Mouse (Mus musculus): Measurements from ENCODE around the gene Mon2. TPM values are rescaled to one million over a fixed set of nuclear protein-coding genes. Genes with fewer than 3 reads are reported as not detected.
"Not testable (repeated sequence)": the region's sequence is repeated elsewhere in the genome, so short reads cannot be mapped to it uniquely, and the experiment has no call there.

The Mon2 gene
- polyA plus RNA-seq, 1 experiment, result 34.3 TPM

GRCm38 (mm10) chr10:122970188-122970587 lies 106.1 kb downstream of the Mon2 start:
- no peak for TF ChIP-seq POLR2A (IDR thresholded peaks at IDR 0.05; ENCODE audit: low read depth, low read length)
- TF ChIP-seq CTCF (IDR thresholded peaks at IDR 0.05; ENCODE audit: extremely low read depth, insufficient read depth, insufficient read length, insufficient replicate concordance), result no peak
- H3K4me1 ChIP-seq (ENCODE audit: control insufficient read depth, insufficient read depth, insufficient read length), result no peaks in the 10 kb centered on the region
- no peak overlapping the region for H3K4me3 ChIP-seq (ENCODE audit: extremely low read depth, insufficient read depth, insufficient read length)
- WGBS, result 52% methylated on average over 7 of the region's 7 CpGs
- no peak for DNase-seq (ENCODE audit: low read depth in 1 of 2, low spot score in 2 of 2)
- no peak overlapping the region for H3K27ac ChIP-seq (ENCODE audit: insufficient read depth, low read length)
- no peaks in the 10 kb centered on the region for H3K36me3 ChIP-seq (ENCODE audit: control insufficient read depth, insufficient read depth, low read length)
- no peaks in the 10 kb centered on the region for H3K27me3 ChIP-seq (ENCODE audit: control insufficient read depth, insufficient read depth, low read length)

- no peaks in the 10 kb centered on the region for H3K4me1 ChIP-seq (ENCODE audit: control insufficient read depth, insufficient read depth, insufficient read length)
- 76% methylated on average over 7 of the region's 7 CpGs for WGBS
- no peak for TF ChIP-seq CTCF (IDR thresholded peaks at IDR 0.05; ENCODE audit: extremely low read depth, insufficient read depth, insufficient read length, insufficient replicate concordance)
- TF ChIP-seq POLR2A (IDR thresholded peaks at IDR 0.05; ENCODE audit: low read depth, low read length), result no peak
Observed at GRCm38 (mm10) chr10:122966421-122966820, 109.9 kb downstream of the Mon2 start.

GRCm38 (mm10) chr10:122965650-122966049 lies 110.7 kb downstream of the Mon2 start:
- not testable (repeated sequence) for H3K36me3 ChIP-seq (ENCODE audit: control insufficient read depth, insufficient read depth, low read length); H3K27ac ChIP-seq (ENCODE audit: insufficient read depth, low read length); DNase-seq (ENCODE audit: low read depth in 1 of 2, low spot score in 2 of 2); H3K4me1 ChIP-seq (ENCODE audit: control insufficient read depth, insufficient read depth, insufficient read length); H3K27me3 ChIP-seq (ENCODE audit: control insufficient read depth, insufficient read depth, low read length); H3K4me3 ChIP-seq (ENCODE audit: extremely low read depth, insufficient read depth, insufficient read length)
- WGBS, result 94% methylated on average over 5 of the region's 5 CpGs

More at GRCm38 (mm10) chr10:122966421-122966820, 109.9 kb downstream of the Mon2 start:
- Histone ChIP-seq H3K4me3 (ENCODE audit: extremely low read depth, insufficient read depth, insufficient read length) (no peak overlapping the region), H3K27me3 (ENCODE audit: control insufficient read depth, insufficient read depth, low read length) (no peaks in the 10 kb centered on the region), H3K36me3 (ENCODE audit: control insufficient read depth, insufficient read depth, low read length) (no peaks in the 10 kb centered on the region), H3K27ac (ENCODE audit: insufficient read depth, low read length) (no peak overlapping the region)
- DNase-seq (ENCODE audit: low read depth in 1 of 2, low spot score in 2 of 2), result no peak

DNA sequence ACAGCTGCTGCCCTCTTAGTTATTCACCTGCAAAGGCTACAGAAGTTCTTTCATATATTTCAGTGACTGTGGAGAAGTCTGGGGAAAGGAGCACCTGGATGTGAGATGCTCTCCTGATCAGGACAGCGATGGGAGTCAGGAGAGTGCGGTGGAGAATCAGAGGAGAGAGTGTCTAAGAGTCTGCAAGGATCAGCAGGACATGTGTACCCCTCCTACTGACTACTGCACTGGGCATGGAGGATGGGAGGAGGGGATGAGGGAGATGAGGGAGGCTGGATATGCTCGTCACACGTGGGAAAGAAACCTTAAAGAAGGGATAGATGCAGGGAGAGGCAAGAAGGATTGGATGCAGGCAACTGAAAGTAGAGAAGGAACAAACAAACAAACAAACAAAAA lies 112.1 kb downstream of the Mon2 start:
- H3K27ac ChIP-seq (ENCODE audit: insufficient read depth, low read length), result no peak overlapping the region
- no peaks in the 10 kb centered on the region for H3K4me1 ChIP-seq (ENCODE audit: control insufficient read depth, insufficient read depth, insufficient read length)
- no peaks in the 10 kb centered on the region for H3K27me3 ChIP-seq (ENCODE audit: control insufficient read depth, insufficient read depth, low read length)
- TF ChIP-seq POLR2A (IDR thresholded peaks at IDR 0.05; ENCODE audit: low read depth, low read length) (no peak), CTCF (IDR thresholded peaks at IDR 0.05; ENCODE audit: extremely low read depth, insufficient read depth, insufficient read length, insufficient replicate concordance) (no peak)
- no peaks in the 10 kb centered on the region for H3K36me3 ChIP-seq (ENCODE audit: control insufficient read depth, insufficient read depth, low read length)
- WGBS, result 60% methylated on average over 4 of the region's 4 CpGs
- no peak for DNase-seq (ENCODE audit: low read depth in 1 of 2, low spot score in 2 of 2)
- no peak overlapping the region for H3K4me3 ChIP-seq (ENCODE audit: extremely low read depth, insufficient read depth, insufficient read length)

GRCm38 (mm10) chr10:122963463-122964240 lies 112.7 kb downstream of the Mon2 start:
- 40% methylated on average over 21 of the region's 21 CpGs for WGBS
- Histone ChIP-seq H3K27me3 (ENCODE audit: control insufficient read depth, insufficient read depth, low read length) (no peaks in the 10 kb centered on the region), H3K4me3 (ENCODE audit: extremely low read depth, insufficient read depth, insufficient read length) (no peak overlapping the region), H3K27ac (ENCODE audit: insufficient read depth, low read length) (no peak overlapping the region), H3K4me1 (ENCODE audit: control insufficient read depth, insufficient read depth, insufficient read length) (no peaks in the 10 kb centered on the region), H3K36me3 (ENCODE audit: control insufficient read depth, insufficient read depth, low read length) (no peaks in the 10 kb centered on the region)
- TF ChIP-seq CTCF (IDR thresholded peaks at IDR 0.05; ENCODE audit: extremely low read depth, insufficient read depth, insufficient read length, insufficient replicate concordance) (no peak), POLR2A (IDR thresholded peaks at IDR 0.05; ENCODE audit: low read depth, low read length) (no peak)
- DNase-seq (ENCODE audit: low read depth in 1 of 2, low spot score in 2 of 2), result no peak

DNA sequence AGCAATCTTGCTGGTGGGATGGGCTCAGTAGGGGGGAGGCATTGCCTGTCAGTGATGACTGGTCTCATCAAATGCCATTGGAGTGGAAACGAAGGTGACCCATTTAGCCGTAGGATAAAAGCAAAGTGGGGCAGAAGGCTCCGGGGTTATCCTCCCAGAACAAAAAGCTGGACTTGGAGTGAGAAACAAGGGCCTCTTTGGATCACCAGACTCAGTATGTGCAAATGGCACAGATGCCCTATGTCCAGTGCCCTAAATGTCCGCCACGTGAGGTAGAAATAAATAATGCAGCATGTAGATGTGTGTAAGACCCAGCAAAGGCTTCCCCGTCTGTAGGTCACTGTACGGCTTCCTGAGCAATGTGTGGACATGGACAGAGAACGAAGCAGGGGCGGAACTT lies 113.7 kb downstream of the Mon2 start:
- H3K4me1 ChIP-seq (ENCODE audit: control insufficient read depth, insufficient read depth, insufficient read length), result no peaks in the 10 kb centered on the region
- H3K27me3 ChIP-seq (ENCODE audit: control insufficient read depth, insufficient read depth, low read length), result no peaks in the 10 kb centered on the region
- no peaks in the 10 kb centered on the region for H3K36me3 ChIP-seq (ENCODE audit: control insufficient read depth, insufficient read depth, low read length)
- H3K27ac ChIP-seq (ENCODE audit: insufficient read depth, low read length), result no peak overlapping the region
- 87% methylated on average over 9 of the region's 9 CpGs for WGBS
- TF ChIP-seq CTCF (IDR thresholded peaks at IDR 0.05; ENCODE audit: extremely low read depth, insufficient read depth, insufficient read length, insufficient replicate concordance) (no peak), POLR2A (IDR thresholded peaks at IDR 0.05; ENCODE audit: low read depth, low read length) (no peak)
- no peak overlapping the region for H3K4me3 ChIP-seq (ENCODE audit: extremely low read depth, insufficient read depth, insufficient read length)
- DNase-seq (ENCODE audit: low read depth in 1 of 2, low spot score in 2 of 2), result no peak

DNA sequence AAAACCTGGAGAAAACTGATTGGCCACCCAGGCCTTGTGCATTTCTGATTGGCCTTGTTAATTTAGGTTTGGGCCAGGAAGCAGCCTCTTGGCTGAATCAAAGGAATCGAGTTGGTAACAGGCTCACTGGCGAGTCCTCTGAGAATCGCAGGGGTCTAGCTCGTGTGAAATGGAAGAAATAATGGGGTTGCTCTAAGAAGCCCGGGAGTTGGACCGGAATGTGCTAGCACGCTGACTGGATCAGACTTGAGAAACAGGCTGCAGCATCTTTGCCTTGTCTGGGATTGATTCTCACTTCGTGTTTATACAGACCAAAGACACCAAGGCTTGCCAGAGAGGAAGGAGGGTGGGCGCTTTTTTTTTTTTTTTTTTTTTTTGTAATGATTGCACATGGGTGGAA lies 114.8 kb downstream of the Mon2 start:
- Histone ChIP-seq H3K36me3 (ENCODE audit: control insufficient read depth, insufficient read depth, low read length) (no peaks in the 10 kb centered on the region), H3K4me3 (ENCODE audit: extremely low read depth, insufficient read depth, insufficient read length) (no peak overlapping the region), H3K27me3 (ENCODE audit: control insufficient read depth, insufficient read depth, low read length) (no peaks in the 10 kb centered on the region), H3K4me1 (ENCODE audit: control insufficient read depth, insufficient read depth, insufficient read length) (no peaks in the 10 kb centered on the region), H3K27ac (ENCODE audit: insufficient read depth, low read length) (no peak overlapping the region)
- 85% methylated on average over 9 of the region's 9 CpGs for WGBS
- TF ChIP-seq CTCF (IDR thresholded peaks at IDR 0.05; ENCODE audit: extremely low read depth, insufficient read depth, insufficient read length, insufficient replicate concordance) (no peak), POLR2A (IDR thresholded peaks at IDR 0.05; ENCODE audit: low read depth, low read length) (no peak)
- no peak for DNase-seq (ENCODE audit: low read depth in 1 of 2, low spot score in 2 of 2)
